Mouse (Mus musculus): ENCODE measurements around the gene Psmc3.
A peak's percentile ranks its signal among the peaks of the same experiment; 100 is the strongest.

Psmc3 gene

GRCm38 (mm10) chr2:91053181-91053933 lies 452 bp upstream of the Psmc3 start:
- DNase-seq, result no peak

GRCm38 (mm10) chr2:91058435-91058834 lies 4.6 kb downstream of the Psmc3 start:
- DNase-seq, result no peak

- no peak for DNase-seq
Measured at GRCm38 (mm10) chr2:91059376-91059775, 5.6 kb downstream of the Psmc3 start.

- DNase-seq, result peak in 1 of 2 experiments; percentile 56
Measured at GRCm38 (mm10) chr2:91060544-91061355, 6.9 kb downstream of the Psmc3 start.

- peak; percentile 65 to 67 for DNase-seq
Measured at GRCm38 (mm10) chr2:91061849-91062481, 8.2 kb downstream of the Psmc3 start.

GRCm38 (mm10) chr2:91062779-91063606 lies 9.2 kb downstream of the Psmc3 start:
- DNase-seq, result no peak

- DNase-seq, result no peak
Measured at GRCm38 (mm10) chr2:91064211-91064610, 10.4 kb downstream of the Psmc3 start.

GRCm38 (mm10) chr2:91065544-91065943 lies 11.7 kb downstream of the Psmc3 start:
- DNase-seq, result peak; percentile 59 to 68

- DNase-seq, result no peak
Measured at GRCm38 (mm10) chr2:91066455-91066854, 12.6 kb downstream of the Psmc3 start.

GRCm38 (mm10) chr2:91068162-91068871 lies 14.5 kb downstream of the Psmc3 start:
- DNase-seq, result peak in 1 of 2 experiments; percentile 66

- no peak for DNase-seq
Measured at GRCm38 (mm10) chr2:91068872-91069165, 15.0 kb downstream of the Psmc3 start.

GRCm38 (mm10) chr2:91069306-91070000 lies 15.6 kb downstream of the Psmc3 start:
- DNase-seq, result peak in 1 of 2 experiments; percentile 60

GRCm38 (mm10) chr2:91070076-91070800 lies 16.4 kb downstream of the Psmc3 start, which contains the start of gene Slc39a13:
Slc39a13 (minus strand) TSS chr2:91070417.
- peak; percentile 95 to 97 for DNase-seq

- DNase-seq, result no peak
Measured at GRCm38 (mm10) chr2:91071059-91071458, 17.2 kb downstream of the Psmc3 start.

GRCm38 (mm10) chr2:91072092-91072491 lies 18.3 kb downstream of the Psmc3 start:
- DNase-seq, result peak; percentile 58 to 65

- no peak for DNase-seq
Measured at GRCm38 (mm10) chr2:91077957-91078313, 24.1 kb downstream of the Psmc3 start.

- no peak for DNase-seq
Measured at GRCm38 (mm10) chr2:91078314-91079025, 24.7 kb downstream of the Psmc3 start.

- no peak for DNase-seq
Measured at GRCm38 (mm10) chr2:91079026-91079384, 25.2 kb downstream of the Psmc3 start.

- no peak for DNase-seq
Measured at GRCm38 (mm10) chr2:91080784-91081513, 27.1 kb downstream of the Psmc3 start.

Measured in kidney, postnatal 25 days (tissue).